Mouse (Mus musculus) cerebellum, adult 11-12 months (tissue): Measurements from ENCODE around the gene Hist1h3h.
A peak's percentile ranks its signal among the peaks of the same experiment; 100 is the strongest.
"Not testable (repeated sequence)": the region's sequence is repeated elsewhere in the genome, so short reads cannot be mapped to it uniquely, and the experiment has no call there.

Source experiments
- DNase-seq: peaks from one replicate; pipeline ENCODE4 v3.0.0; 2022

The Hist1h3h gene

GRCm38 (mm10) chr13:21717397-21718357 lies at the start of gene Hist1h3h:
Gene Hist1h3h (plus strand): TSS chr13:21717659.
- DNase-seq, result peak; percentile 81

GRCm38 (mm10) chr13:21677305-21677704 lies 40.2 kb upstream of the Hist1h3h start, which contains the start of gene Olfr1360:
Gene Olfr1360 (minus strand): TSS chr13:21677405.
- no peak for DNase-seq

- no peak for DNase-seq
Observed at GRCm38 (mm10) chr13:21697811-21698210, 19.6 kb upstream of the Hist1h3h start, which contains the start of gene Olfr1359. Gene Olfr1359 (plus strand): TSS chr13:21698111.

GRCm38 (mm10) chr13:21706669-21707068 lies 10.8 kb upstream of the Hist1h3h start:
- DNase-seq, result no peak

- peak; percentile 84 for DNase-seq
Observed at GRCm38 (mm10) chr13:21710031-21710711, 7.3 kb upstream of the Hist1h3h start.

GRCm38 (mm10) chr13:21710821-21711525 lies 6.5 kb upstream of the Hist1h3h start:
- peak; percentile 74 for DNase-seq

GRCm38 (mm10) chr13:21711698-21712097 lies 5.8 kb upstream of the Hist1h3h start:
- no peak for DNase-seq

- DNase-seq, result peak; percentile 55
Observed at GRCm38 (mm10) chr13:21714725-21715124, 2.7 kb upstream of the Hist1h3h start.

GRCm38 (mm10) chr13:21715131-21715863 lies 2.2 kb upstream of the Hist1h3h start:
- DNase-seq, result no peak

GRCm38 (mm10) chr13:21715864-21716539 lies 1.5 kb upstream of the Hist1h3h start, which contains the start of the genes Hist1h2bl and Hist1h2ai:
Gene Hist1h2bl (minus strand): TSS chr13:21716143.
Gene Hist1h2ai (plus strand): TSS chr13:21716422.
- DNase-seq, result peak; percentile 88

- DNase-seq, result not testable (repeated sequence)
Observed at GRCm38 (mm10) chr13:21716540-21717391, 693 bp upstream of the Hist1h3h start.

GRCm38 (mm10) chr13:21718381-21719080 lies 1.1 kb downstream of the Hist1h3h start:
- no peak for DNase-seq

- DNase-seq, result not testable (repeated sequence)
Observed at GRCm38 (mm10) chr13:21721107-21721756, 3.8 kb downstream of the Hist1h3h start.

- DNase-seq, result peak; percentile 67
Observed at GRCm38 (mm10) chr13:21721757-21722372, 4.4 kb downstream of the Hist1h3h start, which contains the start of gene Hist1h2bm. Gene Hist1h2bm (plus strand): TSS chr13:21722044.

- DNase-seq, result no peak
Observed at GRCm38 (mm10) chr13:21722373-21722925, 5.0 kb downstream of the Hist1h3h start.

GRCm38 (mm10) chr13:21722993-21723836 lies 5.8 kb downstream of the Hist1h3h start:
- no peak for DNase-seq

GRCm38 (mm10) chr13:21727948-21728572 lies 10.6 kb downstream of the Hist1h3h start:
- no peak for DNase-seq
